Mouse (Mus musculus): ENCODE measurements around the gene Gm5072. TPM values are rescaled to one million over a fixed set of nuclear protein-coding genes. Genes with fewer than 3 reads are reported as not detected.

Gm5072 gene
- polyA plus RNA-seq (2017; shearing (Covaris generic)) = not detected

DNA sequence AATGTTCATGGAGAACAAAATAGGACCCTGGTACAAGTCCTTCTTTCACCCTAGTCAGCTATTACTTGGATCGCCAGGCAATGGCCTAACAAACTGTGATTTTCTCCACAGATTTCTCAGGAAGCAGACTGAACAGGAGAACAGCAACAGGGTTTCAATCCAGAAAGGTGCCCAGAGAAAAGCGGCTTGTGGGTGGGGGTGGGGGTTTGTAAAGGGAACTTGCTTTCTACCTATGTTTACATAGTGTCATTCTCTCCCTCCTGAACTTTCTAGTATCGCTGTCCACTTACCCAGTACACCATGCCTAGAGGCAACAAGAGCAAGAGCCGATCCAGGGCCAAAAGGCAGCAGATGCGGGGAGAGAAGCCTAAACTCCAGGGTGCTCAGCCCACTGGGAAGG lies at the start of gene Gm5072:
TSS of gene Gm5072 (plus strand) at position 301 of the 400 bp plus-strand sequence.

Other genes starting within 250 kb of the Gm5072 start
- gene Mageb2, start 60.8 kb upstream of the Gm5072 start, polyA plus RNA-seq (2017; shearing (Covaris generic)) = not detected
- not detected for gene Gm8914, start 87.6 kb downstream of the Gm5072 start, polyA plus RNA-seq (2017; shearing (Covaris generic))
- gene 1700084M14Rik, start 183.4 kb downstream of the Gm5072 start, polyA plus RNA-seq (2017; shearing (Covaris generic)) = not detected
- gene Gm14781, start 239.7 kb downstream of the Gm5072 start, polyA plus RNA-seq (2017; shearing (Covaris generic)) = not detected

Measured in CD4-positive, CD25-positive, alpha-beta regulatory T cell, adult 9 weeks (primary cell).